Mouse (Mus musculus) adrenal gland, adult 18-20 months (tissue): Measurements from ENCODE around the gene Hey2. TPM values are rescaled to one million over a fixed set of nuclear protein-coding genes. Genes with fewer than 3 reads are reported as not detected.

ENCODE experiments used
- DNase-seq, 2 experiments: peaks; one replicate each; pipeline ENCODE4 v3.0.0; 2021 to 2022; ENCODE audit warnings: low spot score in 2 of 2
- long read RNA-seq, 2 experiments: library from polyadenylated mRNA; stranded (forward); transcript quantifications; one replicate each; pipeline ENCODE4 v2.0.0; 2021
- total RNA-seq, 2 experiments: library from RNA; stranded (reverse); gene quantifications; 1 replicate in 1 of 2; 2 replicates in 1 of 2; pipeline ENCODE4 v1.2.3; 2021

The Hey2 gene
- 1 to 10 TPM; 1.1 to 2.2 TPM for total RNA-seq
- long read RNA-seq, experiment 1, partial matches to known transcripts, result 0 of 3 reads
- long read RNA-seq, experiment 1, other reads (novel, unspliced or antisense), result 0 of 3 reads
- long read RNA-seq, experiment 2, result 0 reads

DNA sequence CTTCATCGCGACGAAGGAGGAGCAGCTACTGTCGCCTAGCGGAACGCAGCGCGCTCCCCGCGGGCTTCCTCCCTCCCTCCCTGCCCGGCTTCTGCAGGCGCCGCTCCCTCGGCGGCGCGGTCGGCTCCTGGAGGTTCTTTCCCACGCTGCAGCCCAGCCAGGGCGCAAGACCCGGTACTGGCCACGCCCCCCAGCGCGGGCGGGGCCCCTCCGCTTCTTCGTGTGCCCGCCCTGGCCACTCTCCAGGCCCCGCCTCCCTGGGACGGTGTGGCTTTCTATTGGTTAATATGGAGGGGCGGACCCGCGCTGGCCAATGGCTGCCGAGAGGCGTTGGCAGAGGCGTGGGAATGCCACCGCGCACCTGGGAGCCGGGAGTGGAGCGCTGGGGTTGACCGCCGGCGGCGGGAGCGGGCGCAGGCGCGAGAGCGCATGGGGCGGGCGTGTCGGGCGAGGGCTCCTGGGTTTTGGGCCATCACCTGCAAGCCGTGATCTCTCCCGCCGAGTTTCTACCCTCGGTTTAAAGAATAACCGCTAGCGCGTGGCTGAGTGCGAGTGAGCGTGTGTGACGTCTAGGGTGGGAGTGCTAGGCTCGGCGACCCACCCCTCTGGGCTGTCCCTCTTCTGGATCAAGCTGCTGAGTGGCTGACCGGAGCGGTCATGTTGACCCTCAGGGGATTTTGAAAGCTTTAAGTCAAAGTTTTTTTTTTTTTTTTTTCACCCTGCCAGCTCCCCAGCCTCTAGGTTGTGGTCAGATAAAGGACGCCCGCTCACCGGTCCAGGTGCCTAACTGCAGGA, at the start of gene Hey2:
TSS of gene Hey2 (minus strand) at position 159 of the 795 bp plus-strand sequence.
- peak; percentile 98 to 99 for DNase-seq

DNA sequence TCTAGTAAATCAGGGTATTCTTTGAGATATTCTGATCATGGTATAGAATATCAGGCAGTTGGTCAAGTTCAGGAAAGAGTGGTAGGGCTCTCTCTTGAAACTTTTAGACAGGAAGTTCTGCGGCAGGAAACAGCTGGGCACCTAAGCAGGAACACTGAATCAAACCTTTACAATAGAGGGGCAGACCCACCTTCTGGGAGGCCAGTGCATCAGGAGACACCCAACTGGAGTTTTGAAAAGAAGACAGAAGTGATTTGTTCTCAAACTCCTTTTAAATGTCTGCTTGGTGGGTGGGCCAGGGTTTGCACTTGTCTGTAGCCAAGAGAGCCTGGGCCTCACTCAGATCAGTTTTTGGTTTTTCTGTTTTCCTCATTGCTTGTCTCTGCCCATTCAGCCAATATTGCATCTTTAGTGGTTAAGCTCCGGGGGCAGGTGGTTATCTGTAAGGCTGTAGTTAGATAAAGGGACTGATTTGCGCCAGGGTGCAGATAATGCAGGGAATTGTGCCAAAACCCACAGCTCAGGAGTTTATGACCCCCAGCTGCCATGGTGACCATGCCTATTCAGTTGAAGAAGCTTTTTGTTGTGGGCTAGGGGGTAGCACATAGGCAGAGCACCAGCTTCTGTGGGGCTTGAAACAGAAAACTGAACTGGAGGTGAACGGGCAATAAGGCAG, 40.6 kb upstream of the Hey2 start:
- no peak for DNase-seq

DNA sequence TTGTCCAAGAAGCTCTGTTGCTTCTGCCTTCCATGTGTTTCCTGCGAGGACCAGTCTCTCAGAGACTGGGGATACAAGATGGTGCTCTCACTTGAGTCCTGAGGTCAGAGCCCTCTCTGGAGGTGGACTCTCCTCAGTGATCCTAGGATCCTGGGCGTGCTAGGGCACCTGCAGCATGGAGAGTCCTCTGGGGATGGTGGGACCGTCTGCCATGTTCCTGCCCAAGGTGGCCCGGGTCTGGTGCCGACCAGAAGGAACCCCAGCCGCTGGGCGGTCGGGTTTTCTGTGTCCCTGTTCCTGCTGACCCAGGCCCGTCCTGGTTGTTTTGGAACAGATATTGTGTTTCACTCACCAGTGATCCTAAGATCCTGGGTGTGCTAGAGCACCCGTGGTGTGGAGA, 38.5 kb upstream of the Hey2 start:
- no peak for DNase-seq

DNA sequence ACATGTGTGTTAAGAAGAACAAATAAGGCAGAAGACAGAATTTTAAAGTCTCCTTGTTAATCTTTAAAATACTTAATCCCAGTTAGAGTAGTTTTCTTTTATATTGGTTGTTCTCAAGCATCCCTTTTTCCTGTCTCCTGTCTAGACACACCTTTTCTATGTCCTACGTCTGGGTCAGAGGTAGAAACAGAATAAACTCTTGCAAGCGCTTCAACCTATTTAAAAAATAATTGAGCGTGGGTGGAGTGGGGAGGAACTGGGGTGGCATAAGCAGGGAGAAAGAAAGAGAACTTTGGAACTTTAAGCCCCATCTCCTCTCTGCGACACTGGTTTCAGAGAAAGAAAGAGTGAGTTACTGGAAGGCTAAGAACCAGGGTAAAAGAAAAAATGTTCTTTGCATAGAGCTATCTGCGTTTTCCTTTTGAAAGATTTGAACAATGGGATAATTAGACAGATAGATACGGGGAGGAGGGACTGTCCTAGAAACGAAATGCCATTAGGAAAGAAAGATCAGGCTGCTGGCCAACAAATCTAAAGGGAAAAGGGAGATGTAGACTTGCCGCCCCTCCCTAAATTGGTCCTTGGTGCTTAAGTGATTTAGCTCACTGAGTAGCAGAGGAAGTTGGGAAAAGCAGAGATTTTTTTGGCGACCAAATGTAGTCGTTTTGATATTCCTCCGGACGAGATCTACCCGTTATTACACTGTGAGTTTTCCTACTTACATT, 2.7 kb upstream of the Hey2 start:
- DNase-seq, result no peak

DNA sequence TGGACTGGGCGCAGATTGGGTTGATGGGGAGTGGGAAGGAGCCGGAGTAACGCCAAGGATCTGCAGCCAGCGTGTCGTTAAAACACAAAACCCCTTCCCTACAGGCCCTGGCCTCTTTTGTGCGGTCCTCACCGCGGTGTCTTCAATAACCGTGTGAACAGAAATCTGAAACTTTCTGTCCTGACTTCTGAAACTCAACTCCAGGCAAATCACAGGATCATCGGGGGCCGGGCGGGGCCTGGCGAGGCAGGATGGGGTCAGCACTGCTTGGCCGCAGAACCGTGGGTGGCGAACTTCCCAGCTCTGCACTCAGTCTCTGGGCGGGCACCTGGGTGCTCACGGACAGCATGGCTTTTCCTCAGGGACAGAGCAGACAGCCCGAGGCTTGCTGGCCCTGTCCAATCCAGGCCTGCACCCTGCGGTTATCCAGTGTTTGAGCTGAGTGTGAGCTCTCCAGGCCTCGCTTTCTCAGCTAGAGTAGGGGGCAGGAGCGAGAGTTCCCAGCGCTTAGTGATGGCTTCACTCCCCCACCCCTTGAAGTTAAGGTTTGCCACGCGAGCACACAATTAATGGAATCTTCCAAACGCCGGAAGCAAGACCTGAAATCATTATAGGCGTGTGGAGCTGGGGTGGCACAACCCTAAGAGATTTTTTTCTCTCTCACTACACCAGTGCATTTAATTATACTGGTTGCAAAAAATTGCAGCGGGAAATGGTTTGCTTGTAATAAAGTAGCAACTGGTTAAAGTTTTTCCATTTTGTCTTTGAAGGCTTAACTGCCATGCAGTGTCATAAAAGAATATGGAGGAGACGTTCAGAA, 1.8 kb upstream of the Hey2 start:
- no peak for DNase-seq

DNA sequence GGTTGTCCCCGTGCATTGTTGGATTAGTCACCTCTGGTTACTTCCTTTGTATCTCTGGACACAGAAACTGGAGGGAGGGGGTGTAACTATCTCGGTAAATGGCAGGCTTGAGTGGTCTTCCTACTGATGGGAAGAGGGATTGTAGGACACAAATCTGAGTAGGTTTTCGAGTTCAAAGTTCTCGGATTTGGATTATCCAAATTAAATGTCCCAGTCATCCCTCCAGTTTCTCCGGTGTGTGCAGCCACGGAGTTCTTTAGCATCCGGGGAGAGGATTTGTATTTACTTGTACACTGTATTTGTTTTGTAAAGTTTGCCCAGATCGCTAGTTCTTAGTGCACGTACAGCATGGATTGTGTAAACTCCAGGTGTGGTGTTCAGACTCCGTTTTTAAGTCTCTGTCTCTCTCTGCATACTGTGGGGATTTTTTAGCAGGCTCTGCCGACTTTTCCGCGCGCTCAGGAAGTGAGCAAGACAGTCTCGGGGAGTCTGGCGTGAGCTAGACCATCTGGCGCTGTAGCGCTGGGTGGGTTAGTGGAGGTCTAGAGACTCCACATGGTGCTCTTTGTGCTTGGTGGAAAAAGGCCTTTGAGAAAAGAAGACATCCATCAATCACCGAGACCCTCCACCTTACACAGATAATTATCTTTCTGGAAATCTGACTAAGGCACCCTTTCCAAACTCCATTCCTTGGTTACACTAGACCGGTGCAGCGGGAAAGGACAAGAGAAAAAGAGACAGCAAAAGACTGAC, 1.0 kb upstream of the Hey2 start:
- DNase-seq, result peak in 1 of 2 experiments; percentile 12

DNA sequence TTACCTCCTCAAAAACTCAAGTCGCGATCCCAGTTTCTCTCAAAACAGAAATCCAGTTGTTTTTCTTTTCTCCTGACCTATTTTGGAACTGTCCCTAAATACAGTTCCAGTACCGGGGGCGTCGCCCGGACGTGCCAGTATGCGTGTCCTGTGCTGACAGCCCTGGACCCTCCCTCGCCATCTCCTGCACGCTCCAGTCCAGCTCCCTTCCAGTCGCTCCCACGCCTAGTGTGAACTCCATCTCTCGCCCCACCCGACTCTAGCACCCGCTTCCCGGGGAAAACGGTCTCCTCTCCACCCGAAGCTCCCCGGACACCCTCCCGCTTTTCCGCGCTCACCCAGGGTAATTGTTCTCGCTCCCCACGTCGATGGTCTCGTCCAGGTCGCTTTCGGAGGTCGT, 373 bp downstream of the Hey2 start:
- DNase-seq, result no peak

DNA sequence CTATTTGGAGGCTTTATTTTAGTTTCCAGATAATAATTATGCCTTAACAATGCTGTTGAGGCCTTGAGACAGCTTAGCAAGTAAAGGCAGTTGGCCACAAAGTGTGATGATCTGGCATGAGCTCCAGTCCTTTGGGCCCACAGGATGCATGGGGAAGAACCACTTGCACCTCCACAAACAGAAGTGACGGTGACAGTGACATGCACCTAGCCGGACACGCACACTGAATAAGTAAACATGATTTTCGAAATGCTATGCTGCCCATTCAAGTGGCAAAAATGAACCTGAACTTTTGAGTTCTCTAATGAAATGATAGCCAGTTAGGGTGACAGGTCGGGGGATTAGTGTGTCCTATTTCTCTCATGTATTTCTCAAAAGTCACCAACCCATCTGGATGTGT, 1.8 kb downstream of the Hey2 start:
- no peak for DNase-seq

DNA sequence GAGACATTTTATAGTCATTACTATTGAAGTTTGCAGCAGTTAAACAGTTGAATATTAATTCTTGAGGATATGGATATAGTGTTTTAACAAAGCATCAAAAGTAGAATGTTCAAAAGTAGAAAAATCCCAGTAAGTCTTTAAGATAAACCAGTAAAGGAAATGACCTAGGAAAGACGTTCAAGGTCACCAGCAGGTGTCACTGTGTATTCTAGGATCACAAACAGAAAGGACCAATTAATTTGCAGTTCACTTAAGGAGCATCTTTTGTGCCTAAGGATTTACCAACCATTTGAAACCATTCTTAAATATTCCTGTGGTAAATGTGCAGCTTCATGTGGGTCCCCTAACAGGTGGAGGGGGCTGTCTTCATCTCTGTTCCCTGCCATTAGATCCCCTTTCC, 4.4 kb downstream of the Hey2 start:
- no peak for DNase-seq

DNA sequence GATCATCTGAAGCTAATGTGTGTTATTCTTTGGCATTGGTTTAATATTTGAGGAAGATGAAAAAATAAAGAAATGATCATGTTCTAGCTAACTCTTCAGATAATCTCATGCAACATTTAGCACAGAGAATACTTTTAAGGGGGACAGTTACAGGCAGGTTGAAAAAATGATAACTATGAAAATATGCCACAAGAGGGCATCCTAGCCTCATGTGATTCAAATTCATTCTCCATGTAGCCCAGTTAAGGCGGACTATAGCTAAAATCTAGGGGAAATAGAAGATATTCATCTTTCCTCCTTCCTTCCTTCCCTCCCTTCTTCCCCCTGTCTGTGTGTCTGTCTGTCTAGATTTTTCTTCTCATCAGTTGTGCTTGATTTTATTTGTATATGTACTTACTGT, 17.6 kb downstream of the Hey2 start:
- DNase-seq, result no peak

DNA sequence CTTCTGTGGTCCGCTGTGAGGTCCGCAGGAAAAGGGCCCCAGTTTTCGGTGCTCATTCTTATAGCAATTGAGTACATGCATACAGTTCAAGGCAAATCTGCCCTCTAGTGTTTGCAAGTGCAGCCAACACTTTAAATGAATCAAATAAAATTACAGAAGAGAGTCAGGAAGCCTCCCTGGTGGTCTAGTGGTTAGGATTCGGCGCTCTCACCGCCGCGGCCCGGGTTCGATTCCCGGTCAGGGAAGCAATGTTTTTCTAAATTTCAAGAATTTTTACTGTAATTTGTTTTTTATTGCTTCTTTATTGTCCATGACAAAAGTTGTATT, 31.7 kb downstream of the Hey2 start:
- peak; percentile 71 to 85 for DNase-seq

DNA sequence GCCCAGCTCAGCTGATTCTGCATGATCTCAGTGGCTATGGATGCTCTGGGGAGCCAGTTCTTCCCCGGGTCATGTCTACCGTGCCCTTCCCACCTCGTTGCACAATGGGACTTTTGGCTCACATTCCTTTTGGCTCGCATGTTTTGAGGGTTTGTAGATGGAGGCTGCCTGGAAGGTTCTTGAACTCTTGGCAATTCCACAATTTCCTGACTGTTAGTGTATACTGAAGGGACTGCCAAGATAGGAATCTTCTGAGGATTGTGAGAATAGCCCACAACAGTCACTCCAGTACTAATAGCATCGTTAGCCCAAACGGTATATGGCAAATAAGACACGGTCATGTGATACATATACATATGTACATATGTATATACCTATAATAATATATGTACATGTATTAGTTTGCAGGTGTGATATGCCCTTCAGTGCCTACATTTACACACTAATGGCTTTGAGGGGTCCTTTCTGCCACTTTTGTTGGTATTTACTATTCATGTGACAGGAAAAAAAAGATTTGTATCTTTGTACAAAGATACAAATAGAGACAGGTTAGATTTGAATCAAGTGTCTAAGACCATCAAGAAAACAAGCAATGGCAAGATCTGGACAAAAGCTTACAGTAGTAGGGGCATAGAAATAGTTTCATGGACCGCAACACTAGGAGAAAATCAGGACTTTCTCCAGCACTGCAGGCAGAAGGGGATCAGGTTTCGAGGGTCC, 32.2 kb downstream of the Hey2 start:
- DNase-seq, result peak in 1 of 2 experiments; percentile 26

DNA sequence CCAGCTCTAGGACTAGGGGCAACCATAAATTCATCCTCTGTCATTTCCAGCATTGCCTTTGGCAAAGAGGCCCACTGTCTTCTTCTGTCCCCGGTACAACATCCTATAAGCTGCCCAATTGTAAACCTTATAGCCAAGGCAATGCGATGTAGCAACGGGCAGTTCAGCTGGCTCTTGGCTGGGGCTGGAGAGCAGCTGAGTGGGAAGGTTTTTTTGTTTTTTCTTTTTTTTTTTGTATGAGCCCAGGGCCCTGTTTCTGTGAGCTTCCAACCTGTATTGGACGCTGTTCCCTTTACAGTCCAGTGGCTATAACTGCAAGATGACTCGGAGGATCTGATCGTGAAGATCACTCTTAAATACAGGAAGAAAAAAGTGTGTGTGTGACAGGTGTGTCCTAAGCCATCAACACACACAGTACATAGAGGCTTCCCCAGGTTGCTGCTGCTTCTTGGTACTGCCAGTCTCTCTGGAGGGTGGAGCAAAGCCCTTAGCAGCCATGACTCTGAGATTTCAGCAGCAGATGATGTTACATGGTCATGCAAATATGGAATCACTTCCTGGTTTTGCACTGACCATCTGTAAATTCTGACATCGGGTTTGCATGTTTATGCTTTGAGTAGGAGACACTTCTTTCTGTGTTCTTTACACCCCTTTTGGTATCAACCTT, 38.9 kb downstream of the Hey2 start:
- no peak for DNase-seq

DNA sequence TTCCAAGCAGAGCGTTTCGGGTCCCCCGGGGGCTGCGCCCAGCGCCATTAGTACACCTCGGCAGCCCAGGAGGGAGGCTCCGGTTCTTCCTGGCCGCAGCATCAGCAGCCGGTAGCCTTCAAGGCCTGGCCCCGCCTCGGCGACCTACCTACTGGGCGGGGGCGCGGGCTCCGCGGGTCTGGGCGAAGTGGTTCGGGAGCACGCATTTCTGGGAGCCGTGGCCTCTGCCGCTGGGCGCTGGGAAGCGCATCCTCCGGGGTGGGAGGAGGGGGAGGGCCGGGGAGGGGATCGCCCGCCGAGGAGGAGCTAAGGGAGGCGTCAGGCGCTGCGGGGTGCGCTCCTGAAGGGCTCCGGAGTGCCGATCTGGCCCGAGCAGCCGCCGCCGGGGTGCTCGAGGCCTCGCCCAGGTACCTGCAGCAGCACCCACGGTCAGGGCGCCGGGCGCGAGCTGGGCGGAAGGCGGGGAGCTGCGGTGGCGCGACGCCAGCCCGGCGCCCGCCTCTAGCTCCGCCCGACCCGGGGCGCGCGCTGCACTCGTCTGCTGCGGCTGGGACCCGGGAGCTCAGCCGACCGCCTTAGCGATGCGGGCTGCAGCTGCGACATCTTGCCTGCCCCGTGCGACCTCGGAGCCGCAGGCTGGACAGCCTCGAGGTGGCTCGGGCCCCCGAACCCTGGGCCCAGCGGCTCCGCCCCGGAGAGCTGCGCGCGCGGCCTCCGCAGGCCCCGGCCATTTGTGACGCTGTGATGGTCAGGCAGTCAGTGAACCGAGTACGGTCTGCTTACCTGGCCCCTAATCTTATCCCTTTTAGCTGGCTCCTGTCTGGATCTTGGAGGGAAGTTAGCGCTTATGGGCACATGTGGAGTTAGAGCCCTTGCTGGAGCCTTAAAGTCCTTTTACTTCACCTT, 39.7 kb downstream of the Hey2 start, which contains the start of gene Ncoa7:
TSS of gene Ncoa7 (minus strand) at position 646 of the 906 bp plus-strand sequence.
- peak; percentile 74 to 78 for DNase-seq

DNA sequence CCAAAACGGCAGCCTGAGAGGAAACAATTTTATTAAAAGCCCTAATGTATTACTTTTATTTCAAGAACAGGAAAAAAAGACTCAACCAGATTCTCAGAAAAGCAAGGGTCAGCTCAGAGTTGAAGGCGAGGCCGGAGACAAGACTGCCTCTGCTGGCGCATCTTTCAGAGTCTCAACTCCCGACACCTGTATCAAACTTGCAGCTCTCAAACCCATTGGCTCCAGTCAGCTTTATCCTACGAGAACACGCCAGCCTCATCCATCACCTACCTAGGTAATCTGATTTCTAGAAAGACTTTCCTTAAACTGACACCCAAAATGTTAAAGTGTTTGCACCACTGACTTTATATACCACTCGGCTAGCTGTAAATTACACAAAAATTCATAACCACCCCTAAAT, 40.6 kb downstream of the Hey2 start:
- no peak for DNase-seq

DNA sequence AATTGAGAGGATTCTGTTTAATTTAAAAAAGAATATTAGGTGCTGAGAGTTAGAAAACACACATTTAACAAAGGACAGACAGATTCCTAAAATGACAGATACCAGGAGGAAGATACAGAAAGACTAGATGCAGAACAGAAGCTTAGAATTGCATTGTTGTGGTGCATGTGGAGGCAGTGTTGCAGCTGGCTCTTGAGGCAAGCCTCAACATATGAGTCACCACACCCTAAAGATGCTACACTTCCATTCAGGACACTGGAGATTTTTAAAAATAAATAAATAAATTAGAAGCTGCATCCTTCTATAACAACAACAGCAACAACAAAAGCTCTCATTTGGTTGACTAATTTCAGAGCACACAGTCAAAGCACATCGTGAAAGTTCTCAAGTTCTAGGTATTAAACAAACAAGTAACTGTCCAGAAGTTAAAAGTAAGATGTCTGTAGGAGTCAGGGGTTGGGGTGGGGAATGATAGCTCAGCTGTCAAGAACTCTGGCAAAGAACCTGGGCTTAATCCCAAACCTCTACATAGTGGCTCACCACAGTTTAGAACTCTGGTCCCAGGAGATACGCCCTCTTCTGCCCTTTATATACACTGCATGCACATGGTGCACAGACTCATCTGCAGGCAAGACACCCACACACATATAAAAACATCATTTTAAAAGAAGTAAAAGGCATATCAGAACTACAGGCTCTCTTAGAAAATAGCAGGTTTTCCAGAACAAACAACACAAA, 42.7 kb downstream of the Hey2 start:
- no peak for DNase-seq
